ENCODE assay signal across 8 mouse cellular contexts in genomic region chr11:68030771-68031170, GRCm38 (mm10).
DNase-seq lines count a peak whose midpoint lies in the region; ATAC-seq lines count a peak whose summit lies in the region.

No protein-coding gene starts in this region.

- peak; percentile 41 for DNase-seq in adrenal gland, adult 2 months
- DNase-seq in adrenal gland, postnatal 4 days (ENCODE audit: low spot score in 2 of 2), result no peak
- peak; percentile 88 for DNase-seq in 3T3-L1 (ENCODE audit: low read depth, low spot score)
- peak; percentile 47 to 56 for DNase-seq in frontal cortex, adult 2 months (ENCODE audit: extremely low spot score in 1 of 2, low spot score in 1 of 2)
- DNase-seq in kidney, postnatal 10 days, result peak; percentile 31
- peak; percentile 24 to 34 for DNase-seq in right cerebral cortex, adult 2 months (ENCODE audit: low spot score in 2 of 2)
- no peak for DNase-seq in spleen, postnatal 14 days (ENCODE audit: low spot score in 2 of 2)

- ATAC-seq in activated CD4-positive, CD25-positive, alpha-beta regulatory T cell, adult 4 months, result no peak

Comparison
In these comparisons a context has a peak if more than half of its experiments do, and no peak if none do; other contexts are left out.
1. DNase-seq: peak in adrenal gland, adult 2 months (single experiment), 3T3-L1 (single experiment), frontal cortex, adult 2 months (2 of 2), kidney, postnatal 10 days (single experiment) and right cerebral cortex, adult 2 months (2 of 2); none in adrenal gland, postnatal 4 days (0 of 2) and spleen, postnatal 14 days (0 of 2).